Mouse (Mus musculus) lung, postnatal 0 days (tissue): Measurements from ENCODE around the gene Taldo1.

Experiments used
- CTCF ChIP-seq: IDR thresholded peaks from 2 replicates; pipeline ENCODE4 v1.5.1; 2016; ENCODE audit warnings: antibody characterized with exemption, mild to moderate bottlenecking
- EP300 ChIP-seq: IDR thresholded peaks from 2 replicates; pipeline ENCODE4 v1.6.1; 2016; ENCODE audit warnings: antibody characterized with exemption, mild to moderate bottlenecking, control low read depth

DNA sequence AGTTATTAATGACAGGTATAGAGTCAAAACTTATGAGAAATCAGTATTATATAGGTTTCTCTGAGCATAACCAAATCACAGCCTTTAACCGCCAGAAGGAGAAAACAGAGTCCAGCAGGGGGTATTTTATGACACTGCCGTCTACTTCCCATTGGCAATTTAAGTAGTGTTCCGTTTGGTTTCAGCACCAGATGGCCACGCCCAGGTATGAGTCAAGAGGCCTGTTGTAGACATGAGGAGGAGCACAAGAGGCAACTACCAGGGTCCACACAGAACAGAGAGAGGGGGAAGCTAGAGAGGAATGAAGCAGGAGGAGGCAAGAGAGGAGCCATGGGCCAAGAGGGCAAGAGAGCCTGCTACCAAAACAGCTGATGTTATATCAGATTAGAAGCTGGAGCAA, 12.4 kb upstream of the Taldo1 start:
- TF ChIP-seq CTCF: no peak
- TF ChIP-seq EP300: no peak
